Mouse (Mus musculus): ENCODE measurements at regions not wholly inside any gene's neighbourhood (a gene's known extent, or its start where the extent isn't known, plus 50 kb on each side); places are given as distances from the start of the nearest gene placed in this dataset.
A peak's percentile ranks its signal among the peaks of the same experiment; 100 is the strongest.

- DNase-seq (ENCODE audit: low spot score), result peak; percentile 12
Observed at GRCm38 (mm10) chr4:81005507-81006328, 95.3 kb downstream of the Lurap1l start.

GRCm38 (mm10) chr4:81006546-81006945 lies 96.1 kb downstream of the Lurap1l start:
- DNase-seq (ENCODE audit: low spot score), result no peak

- peak; percentile 15 for DNase-seq (ENCODE audit: low spot score)
Observed at GRCm38 (mm10) chr4:81021850-81022249, 111.4 kb downstream of the Lurap1l start.

GRCm38 (mm10) chr4:81023436-81023983 lies 113.1 kb downstream of the Lurap1l start:
- DNase-seq (ENCODE audit: low spot score), result no peak

- no peak for DNase-seq (ENCODE audit: low spot score)
Observed at GRCm38 (mm10) chr4:81027558-81027957, 117.1 kb downstream of the Lurap1l start.

- no peak for DNase-seq (ENCODE audit: low spot score)
Observed at GRCm38 (mm10) chr4:81030671-81031070, 120.2 kb downstream of the Lurap1l start.

GRCm38 (mm10) chr4:81037336-81037902 lies 127.0 kb downstream of the Lurap1l start:
- DNase-seq (ENCODE audit: low spot score), result no peak

GRCm38 (mm10) chr4:81058227-81058626 lies 147.8 kb downstream of the Lurap1l start:
- DNase-seq (ENCODE audit: low spot score), result no peak

- DNase-seq (ENCODE audit: low spot score), result no peak
Observed at GRCm38 (mm10) chr4:81058809-81059208, 148.4 kb downstream of the Lurap1l start.

- DNase-seq (ENCODE audit: low spot score), result no peak
Observed at GRCm38 (mm10) chr4:81059356-81059755, 148.9 kb downstream of the Lurap1l start.

GRCm38 (mm10) chr4:81082290-81082947 lies 172.0 kb downstream of the Lurap1l start:
- no peak for DNase-seq (ENCODE audit: low spot score)

GRCm38 (mm10) chr4:81085188-81085587 lies 174.7 kb downstream of the Lurap1l start:
- peak; percentile 31 for DNase-seq (ENCODE audit: low spot score)

GRCm38 (mm10) chr4:81096581-81096980 lies 186.1 kb downstream of the Lurap1l start:
- DNase-seq (ENCODE audit: low spot score), result no peak

GRCm38 (mm10) chr4:81097597-81097996 lies 187.2 kb downstream of the Lurap1l start:
- DNase-seq (ENCODE audit: low spot score), result no peak

- no peak for DNase-seq (ENCODE audit: low spot score)
Observed at GRCm38 (mm10) chr4:81101049-81101448, 190.6 kb downstream of the Lurap1l start.

GRCm38 (mm10) chr4:81111307-81111706 lies 200.9 kb downstream of the Lurap1l start:
- peak; percentile 3 for DNase-seq (ENCODE audit: low spot score)

GRCm38 (mm10) chr4:81116411-81116810 lies 206.0 kb downstream of the Lurap1l start:
- no peak for DNase-seq (ENCODE audit: low spot score)

- no peak for DNase-seq (ENCODE audit: low spot score)
Observed at GRCm38 (mm10) chr4:81124155-81124554, 213.7 kb downstream of the Lurap1l start.

GRCm38 (mm10) chr4:81129874-81130273 lies 219.4 kb downstream of the Lurap1l start:
- DNase-seq (ENCODE audit: low spot score), result peak; percentile 13

- no peak for DNase-seq (ENCODE audit: low spot score)
Observed at GRCm38 (mm10) chr4:81173111-81173510, 262.7 kb downstream of the Lurap1l start.

GRCm38 (mm10) chr4:81177443-81178041 lies 265.1 kb downstream of the Mpdz start:
- DNase-seq (ENCODE audit: low spot score), result no peak

GRCm38 (mm10) chr4:81178047-81178781 lies 264.4 kb downstream of the Mpdz start:
- DNase-seq (ENCODE audit: low spot score), result peak; percentile 6
